Mouse (Mus musculus): Measurements from ENCODE around the gene Eif2b4.
"Not testable (repeated sequence)": the region's sequence is repeated elsewhere in the genome, so short reads cannot be mapped to it uniquely, and the experiment has no call there.

Gene Eif2b4

GRCm38 (mm10) chr5:31192939-31193630 is at the start of gene Eif2b4, which contains the start of gene Snx17:
Gene Eif2b4 (minus strand): TSS chr5:31193430.
Gene Snx17 (plus strand): TSS chr5:31193227.
- DNase-seq (ENCODE audit: low read depth, low spot score), result peak; percentile 98

DNA sequence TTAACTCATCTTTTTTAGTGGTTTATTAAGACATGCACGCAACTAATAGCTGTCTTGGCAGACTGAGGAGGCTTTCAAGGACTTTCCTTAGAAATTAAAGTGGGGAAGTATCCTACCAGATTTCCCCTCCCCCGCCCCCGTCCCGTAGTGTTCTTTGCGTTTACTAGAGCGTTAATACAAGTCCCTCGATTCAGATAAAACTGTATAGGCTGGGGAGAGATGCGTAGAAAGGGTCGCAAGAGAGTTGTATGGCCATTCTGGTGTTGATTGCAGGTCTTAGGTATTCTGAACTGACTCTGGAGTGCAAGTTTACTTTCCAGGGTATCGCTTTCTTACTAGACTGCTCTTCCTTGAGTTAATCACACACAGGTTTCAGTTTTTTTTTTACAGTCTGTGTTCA is 49.0 kb upstream of the Eif2b4 start:
- no peak for DNase-seq (ENCODE audit: low read depth, low spot score)

DNA sequence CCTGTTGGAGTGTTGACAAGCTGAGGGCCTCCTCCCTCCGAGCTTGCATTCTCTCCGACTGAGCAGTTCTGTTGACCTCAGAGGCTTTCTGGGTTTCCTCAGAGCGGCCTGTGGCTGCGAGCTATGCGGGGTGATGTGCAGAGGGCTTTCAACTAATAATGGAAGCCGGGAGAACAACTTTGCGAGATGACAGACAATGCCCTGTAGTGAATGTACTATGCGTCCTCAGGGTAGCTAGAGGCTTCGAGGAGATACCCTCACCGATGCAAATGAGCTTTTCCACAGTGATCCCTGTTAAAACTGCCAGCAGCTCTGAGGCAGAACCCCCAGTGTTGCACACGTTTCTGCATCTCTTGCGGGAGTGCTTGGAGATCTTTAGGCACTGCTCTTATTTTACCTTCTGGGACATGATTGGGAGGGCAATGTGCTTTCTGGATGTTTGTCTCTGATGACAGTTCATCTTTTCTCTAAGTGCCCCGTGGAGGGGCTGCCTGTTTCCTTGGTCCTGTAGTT is 48.3 kb upstream of the Eif2b4 start:
- no peak for DNase-seq (ENCODE audit: low read depth, low spot score)

DNA sequence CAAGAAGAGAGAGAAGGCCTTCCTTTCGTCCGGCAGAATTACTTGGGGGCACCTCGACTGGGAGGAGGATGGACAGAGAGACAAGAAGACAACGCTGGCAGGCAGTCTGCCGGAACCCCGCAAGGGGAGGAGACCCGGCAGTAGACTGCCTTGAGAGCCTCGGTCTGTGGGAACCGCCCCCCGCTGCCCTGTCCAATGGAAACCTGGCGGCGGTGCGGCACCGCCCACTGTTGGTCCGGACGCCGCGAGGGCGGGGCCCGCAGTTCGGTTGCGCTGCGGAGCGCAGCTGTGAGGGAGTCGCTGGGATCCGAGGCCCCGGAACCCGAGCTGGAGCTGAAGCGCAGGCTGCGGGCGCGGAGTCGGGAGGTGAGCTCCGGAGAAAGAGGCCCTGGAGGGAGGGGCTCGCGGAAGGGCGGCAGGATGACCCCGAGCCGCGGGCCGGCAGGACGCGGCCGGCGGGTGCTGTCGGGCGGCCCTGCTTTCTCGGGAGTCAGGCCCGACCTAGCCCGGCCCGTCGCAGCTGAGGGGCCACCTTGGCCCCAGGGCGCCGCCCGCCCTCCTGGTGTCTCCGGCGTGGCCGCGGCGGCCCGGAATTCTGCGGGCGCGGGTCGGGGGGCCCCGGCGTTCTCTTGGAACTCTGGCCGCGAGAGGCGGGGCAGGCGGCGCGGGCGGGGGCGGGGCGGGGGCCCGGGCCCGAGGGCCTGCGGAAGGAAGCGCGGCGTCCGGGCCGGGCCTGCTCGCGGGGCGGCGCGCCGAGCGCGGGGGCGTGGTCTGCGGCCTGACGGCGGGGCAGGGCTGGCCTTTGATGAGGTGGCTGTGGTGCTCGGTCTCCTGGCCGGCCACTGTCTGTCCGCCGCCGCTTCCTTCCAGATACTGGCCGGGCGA is 47.6 kb upstream of the Eif2b4 start, which contains the start of the genes Nrbp1 and Gm9970:
Nrbp1 (plus strand) TSS at position 228 of the 885 bp plus-strand sequence.
Gm9970 (minus strand) TSS at position 596 of the 885 bp plus-strand sequence.
- peak; percentile 90 for DNase-seq (ENCODE audit: low read depth, low spot score)

- DNase-seq (ENCODE audit: low read depth, low spot score), result no peak
Measured at GRCm38 (mm10) chr5:31226641-31227040, 33.4 kb upstream of the Eif2b4 start.

- no peak for DNase-seq (ENCODE audit: low read depth, low spot score)
Measured at GRCm38 (mm10) chr5:31222696-31223095, 29.5 kb upstream of the Eif2b4 start.

- peak; percentile 45 for DNase-seq (ENCODE audit: low read depth, low spot score)
Measured at GRCm38 (mm10) chr5:31221304-31221945, 28.2 kb upstream of the Eif2b4 start.

DNA sequence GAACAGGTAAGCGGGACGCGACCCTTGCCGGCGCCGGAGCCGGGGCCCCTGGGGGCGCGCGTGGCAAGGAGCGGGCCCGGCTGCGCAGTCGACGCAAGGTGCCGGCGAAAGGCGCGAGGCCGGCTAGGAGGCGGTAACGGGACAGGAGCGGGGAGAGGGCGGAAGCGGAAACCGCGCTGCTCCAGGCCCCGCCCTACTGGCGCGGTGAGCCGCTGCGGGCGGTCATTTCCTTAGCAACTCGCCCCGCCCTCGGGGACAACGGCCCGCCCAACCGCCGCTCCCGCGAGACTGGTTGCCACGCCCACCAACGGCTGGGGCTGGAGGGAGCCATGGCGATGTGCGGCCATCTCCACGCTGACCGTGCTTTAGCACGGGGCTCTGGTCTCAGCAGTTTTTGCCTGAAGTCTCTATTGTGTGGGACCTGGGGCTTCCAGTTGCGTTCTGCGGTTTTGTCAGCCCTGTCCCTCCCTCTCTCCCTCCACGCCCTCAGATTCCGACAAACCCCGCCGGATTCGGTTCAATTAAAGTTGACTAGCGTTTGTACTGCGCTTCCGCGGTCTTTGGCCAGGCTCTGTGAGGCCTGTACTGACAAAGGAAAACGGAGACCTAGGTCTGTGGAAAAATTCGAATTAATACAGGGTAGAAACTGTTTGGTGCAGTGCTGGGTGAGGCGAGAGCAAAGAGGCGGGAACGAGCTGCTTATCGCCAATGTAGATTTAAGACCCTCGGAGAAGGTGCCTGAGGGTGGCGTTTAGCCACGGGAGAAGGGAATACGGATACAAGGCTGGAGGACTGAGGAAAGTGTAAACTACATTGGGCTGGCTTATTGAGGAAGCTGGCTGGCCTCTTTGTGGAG is 27.4 kb upstream of the Eif2b4 start, which contains the start of gene Ppm1g:
Ppm1g (minus strand) TSS at position 240 of the 856 bp plus-strand sequence.
- DNase-seq (ENCODE audit: low read depth, low spot score), result peak; percentile 88

DNA sequence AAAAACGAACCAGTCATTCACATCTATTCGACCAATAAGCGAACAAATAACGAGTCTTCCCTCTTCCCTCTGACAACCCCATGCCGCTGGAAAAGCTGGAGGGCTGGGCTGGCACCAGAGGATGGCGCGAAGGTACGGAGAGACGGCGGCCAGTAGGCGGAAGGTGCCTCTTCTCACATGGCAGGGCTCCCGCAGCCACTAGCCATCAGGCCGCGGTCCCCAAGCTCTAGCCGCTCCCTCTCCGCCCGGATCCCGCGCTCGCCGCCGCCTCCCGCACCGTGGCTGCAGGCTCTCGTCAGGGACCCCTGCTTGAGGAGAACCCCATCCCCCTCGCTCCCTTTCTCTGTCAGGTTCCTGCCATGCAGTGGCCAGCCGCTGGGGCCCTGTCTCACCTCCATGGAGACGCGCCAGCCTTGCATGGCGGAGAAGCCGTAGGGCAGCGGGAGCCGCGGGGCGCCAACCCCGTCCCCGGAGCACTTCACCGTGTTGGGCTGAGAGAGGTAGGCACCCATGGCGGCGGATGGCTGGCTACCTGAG is 26.7 kb upstream of the Eif2b4 start:
- no peak for DNase-seq (ENCODE audit: low read depth, low spot score)

DNA sequence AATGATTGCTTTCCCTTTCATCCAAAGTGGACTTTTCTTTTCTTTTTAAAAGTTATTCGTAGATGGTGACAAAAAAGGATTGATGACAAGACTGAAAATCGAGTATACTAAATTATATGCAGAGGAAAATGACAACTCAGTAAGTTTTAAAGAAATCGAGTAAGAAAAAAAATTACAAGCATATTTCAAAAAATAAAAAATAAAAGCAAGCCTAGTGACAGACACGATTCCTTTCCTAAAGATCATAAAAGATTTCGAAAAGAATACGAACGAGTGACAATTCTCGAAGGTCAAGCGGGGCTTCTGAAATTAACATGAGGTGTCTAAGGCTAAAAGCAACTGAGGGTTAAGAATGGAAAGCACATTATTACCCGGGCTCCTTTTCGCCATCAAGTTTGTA is 26.2 kb upstream of the Eif2b4 start:
- DNase-seq (ENCODE audit: low read depth, low spot score), result no peak

DNA sequence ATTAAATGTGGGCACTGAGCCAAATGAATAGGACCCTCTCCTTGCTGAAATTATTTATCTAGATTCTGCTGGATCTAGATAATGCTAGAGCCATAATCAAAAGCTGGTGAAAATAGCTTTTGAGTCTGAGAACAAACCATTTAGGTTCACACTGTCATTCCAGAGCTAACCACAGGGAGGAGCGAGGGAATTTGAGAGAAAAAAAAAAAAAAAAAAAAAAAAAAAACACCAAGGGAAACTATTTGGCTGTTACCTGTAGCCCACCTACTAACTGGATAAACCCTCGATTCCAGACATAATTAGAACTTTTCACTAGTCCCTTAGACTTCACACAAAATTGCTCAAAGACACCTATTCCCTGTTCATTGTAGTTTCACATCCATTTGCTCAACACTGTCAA is 25.8 kb upstream of the Eif2b4 start:
- DNase-seq (ENCODE audit: low read depth, low spot score), result no peak

DNA sequence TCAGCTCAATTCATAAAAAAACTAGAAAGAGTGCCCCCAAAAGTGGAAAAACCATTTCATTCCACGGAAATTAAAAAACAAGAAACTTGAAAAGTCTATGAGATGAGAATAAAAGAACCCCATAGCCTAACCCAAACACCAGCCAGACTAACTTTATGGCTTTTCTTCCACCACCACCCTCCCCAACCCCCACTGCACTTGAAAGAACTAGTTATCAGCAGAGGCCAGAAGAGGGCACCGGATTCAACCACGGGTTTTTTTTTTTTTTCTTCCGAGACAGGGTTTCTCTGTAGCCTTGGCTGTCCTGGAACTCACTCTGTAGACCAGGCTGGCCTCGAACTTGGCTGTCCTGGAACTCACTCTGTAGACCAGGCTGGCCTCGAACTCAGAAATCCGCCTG is 25.1 kb upstream of the Eif2b4 start:
- DNase-seq (ENCODE audit: low read depth, low spot score), result no peak

DNA sequence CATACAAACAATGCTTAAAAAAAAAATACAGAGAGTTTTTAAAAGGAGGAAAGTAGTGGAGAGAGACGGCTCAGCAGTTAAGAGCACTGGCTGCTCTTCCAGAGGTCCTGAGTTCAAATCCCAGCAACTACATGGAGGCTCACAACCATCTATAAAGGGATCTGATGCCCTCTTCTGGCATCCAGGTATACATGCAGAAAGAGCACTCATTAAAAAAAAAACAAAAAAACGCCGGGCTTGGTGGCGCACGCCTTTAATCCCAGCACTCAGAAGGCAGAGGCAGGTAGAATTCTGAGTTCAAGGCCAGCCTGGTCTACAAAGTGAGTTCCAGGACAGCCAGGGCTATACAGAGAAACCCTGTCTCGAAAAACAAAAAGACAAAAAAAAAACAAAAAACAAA is 23.3 kb upstream of the Eif2b4 start:
- not testable (repeated sequence) for DNase-seq (ENCODE audit: low read depth, low spot score)

- no peak for DNase-seq (ENCODE audit: low read depth, low spot score)
Measured at GRCm38 (mm10) chr5:31204421-31204820, 11.2 kb upstream of the Eif2b4 start.

GRCm38 (mm10) chr5:31203866-31204265 is 10.6 kb upstream of the Eif2b4 start:
- no peak for DNase-seq (ENCODE audit: low read depth, low spot score)

- DNase-seq (ENCODE audit: low read depth, low spot score), result no peak
Measured at GRCm38 (mm10) chr5:31202933-31203332, 9.7 kb upstream of the Eif2b4 start.

DNA sequence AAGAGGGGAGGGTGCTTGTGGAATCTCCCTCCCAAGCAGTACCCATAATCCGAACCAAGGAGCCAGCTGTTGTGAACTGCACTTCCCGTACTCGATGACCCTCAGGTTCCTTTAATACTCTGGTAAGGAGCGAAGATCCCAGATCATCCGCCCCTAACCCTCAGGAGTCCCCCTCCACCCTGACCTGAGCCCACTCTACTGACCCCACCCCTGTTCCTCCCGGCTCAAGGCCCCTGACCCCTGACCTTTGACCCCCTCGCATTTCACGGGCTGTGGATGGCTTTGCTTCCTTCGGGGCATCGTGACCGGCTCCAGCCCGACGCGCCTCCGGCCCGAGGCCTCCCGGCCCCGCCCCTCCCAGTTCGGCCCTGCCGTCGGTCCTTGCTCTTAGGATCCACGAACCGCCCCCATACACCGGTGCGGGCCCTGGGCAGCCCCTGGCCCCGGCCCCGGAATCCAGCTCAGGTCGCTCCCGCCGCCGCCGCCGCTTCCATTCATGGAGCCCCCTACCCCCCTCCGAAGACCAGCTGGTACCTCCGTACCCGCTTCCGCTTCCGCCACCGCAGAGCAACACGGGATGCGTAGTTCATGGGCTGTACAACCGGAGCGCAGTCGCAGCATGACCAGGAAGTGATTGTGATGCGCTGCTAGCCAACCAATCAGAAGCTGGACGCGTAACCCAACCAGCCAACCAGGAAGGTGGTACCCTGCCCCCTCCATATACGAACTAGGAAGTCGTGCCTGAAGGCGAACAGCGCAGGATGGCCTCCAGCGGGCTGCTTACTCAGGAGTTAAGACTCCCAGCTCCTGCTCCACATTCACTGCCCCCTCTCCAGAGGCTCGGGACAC is 8.7 kb upstream of the Eif2b4 start, which contains the start of gene Zfp513:
Zfp513 (minus strand) TSS at position 562 of the 849 bp plus-strand sequence.
- peak; percentile 99 for DNase-seq (ENCODE audit: low read depth, low spot score)

DNA sequence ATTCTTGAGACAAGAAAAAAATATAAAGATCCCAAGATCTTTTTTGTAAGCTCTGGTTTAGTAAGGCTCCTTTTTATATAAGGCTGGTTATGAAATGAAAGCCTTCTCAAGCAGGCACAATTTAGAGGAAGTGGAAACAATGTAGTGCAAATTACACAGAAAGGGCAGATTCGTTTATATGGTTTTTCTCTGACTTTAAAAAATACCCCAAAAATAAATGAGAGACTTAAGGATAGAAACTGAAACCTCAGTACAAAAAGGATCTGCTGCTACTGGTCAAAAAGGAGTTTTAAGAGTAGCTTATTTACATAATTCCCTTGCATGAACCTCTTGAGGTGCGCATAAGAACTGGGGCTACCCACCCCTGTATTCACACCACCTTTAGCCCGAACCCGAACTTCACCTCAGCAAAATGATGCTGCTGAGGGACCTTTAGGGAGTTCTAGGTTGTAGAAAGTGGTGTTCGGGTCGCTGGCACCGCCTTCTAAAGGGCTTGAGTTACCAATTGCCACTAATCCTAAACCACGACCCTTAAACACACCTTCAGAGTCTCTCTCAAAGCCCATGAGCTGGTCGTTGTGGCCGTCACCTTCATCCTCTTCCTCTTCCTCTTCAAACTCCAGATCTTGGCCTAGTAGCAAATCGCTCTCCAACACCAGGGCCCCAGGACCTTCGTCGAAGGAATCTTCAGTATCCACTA is 8.0 kb upstream of the Eif2b4 start:
- DNase-seq (ENCODE audit: low read depth, low spot score), result no peak

GRCm38 (mm10) chr5:31200327-31200768 is 7.1 kb upstream of the Eif2b4 start:
- DNase-seq (ENCODE audit: low read depth, low spot score), result no peak

Data from brain, embryonic 18.5 days (tissue).